Mouse (Mus musculus) regulatory T cell (primary cell): ENCODE measurements around the gene Zfp874a.
"Not testable (repeated sequence)": the region's sequence is repeated elsewhere in the genome, so short reads cannot be mapped to it uniquely, and the experiment has no call there.

Source experiments
- in situ Hi-C: fragments of 300-600 bp; cut with MboI, MseI; formaldehyde crosslinking; loops from one replicate; pipeline ENCODE4 v1.15.1; 2025; ENCODE audit warnings: high pct_unique_total_duplicates

The Zfp874a gene

GRCm38 (mm10) chr13:67376255-67376654 lies 75.2 kb downstream of the Zfp874a start:
- in situ Hi-C loops = not testable (repeated sequence)

GRCm38 (mm10) chr13:67375050-67375911 lies 76.1 kb downstream of the Zfp874a start, which contains the start of the genes Gm28041 and Zfp456:
Gene Gm28041, minus strand, starts transcription at chr13:67375733.
Gene Zfp456, minus strand, starts transcription at chr13:67375810.
- in situ Hi-C loops = not testable (repeated sequence)
